Mouse (Mus musculus): Measurements from ENCODE around the gene Lyrm1. TPM values are rescaled to one million over a fixed set of nuclear protein-coding genes. Genes with fewer than 3 reads are reported as not detected.

Gene Lyrm1
- total and polyA plus RNA-seq, 3 experiments, result 4.6 to 10.9 (median 7.9) TPM

- H3K27ac ChIP-seq (ENCODE audit: insufficient read depth, low read depth), result no peak overlapping the region
- H3K9me3 ChIP-seq (replicated peaks; ENCODE audit: low read length), result no peaks in the 10 kb centered on the region
- H3K79me2 ChIP-seq (replicated peaks; ENCODE audit: control insufficient read depth, extremely low read depth, insufficient read depth, poor library complexity, severe bottlenecking), result no peaks in the 10 kb centered on the region
- dilution Hi-C loops (cut with MboI; ENCODE audit: extremely low pct_ligation_motif_present, extremely low pct_unique_long_range_greater_than_20kb, low sequenced_read_pairs), result no loop called here
- H3K9ac ChIP-seq (ENCODE audit: insufficient read depth, low read depth), result no peak overlapping the region
- H3K4me1 ChIP-seq (ENCODE audit: control insufficient read depth in 1 of 2, insufficient read depth in 2 of 2), result peaks cover 0 to 6% of the 10 kb centered on the region in 2 experiments; a peak in 1 of 4 replicates
- TF ChIP-seq HCFC1 (IDR thresholded peaks at IDR 0.05; ENCODE audit: low read depth, low read length), result no peak
- in situ Hi-C loops (cut with MboI; ENCODE audit: low pct_ligation_motif_present, low pct_unique_long_range_greater_than_20kb, low sequenced_read_pairs), result no loop called here
- H3K36me3 ChIP-seq (replicated peaks in 1 of 2; ENCODE audit: control insufficient read depth in 1 of 2, insufficient read depth in 1 of 2, low read length in 1 of 2), result peaks cover 0 to 9% of the 10 kb centered on the region in 2 experiments
- no peak for DNase-seq (ENCODE audit: extremely low read depth)
- no peaks in the 10 kb centered on the region for H3K27me3 ChIP-seq (replicated peaks)
- H3K4me3 ChIP-seq (replicated peaks in 1 of 3; ENCODE audit: low read depth in 2 of 3, low read length in 2 of 3, poor library complexity in 1 of 3), result no peak overlapping the region
- no peak overlapping the region for H3K4me2 ChIP-seq (ENCODE audit: insufficient read depth, low read depth, poor library complexity, severe bottlenecking)
Observed at GRCm38 (mm10) chr7:119881229-119881628, 14.4 kb upstream of the Lyrm1 start.

GRCm38 (mm10) chr7:119887887-119888286 is 7.8 kb upstream of the Lyrm1 start:
- in situ Hi-C loops (cut with MboI; ENCODE audit: low pct_ligation_motif_present, low pct_unique_long_range_greater_than_20kb, low sequenced_read_pairs) (no loop called here), dilution Hi-C loops (cut with MboI; ENCODE audit: extremely low pct_ligation_motif_present, extremely low pct_unique_long_range_greater_than_20kb, low sequenced_read_pairs) (no loop called here)
- DNase-seq (ENCODE audit: extremely low read depth), result no peak
- Histone ChIP-seq H3K4me1 (ENCODE audit: control insufficient read depth in 1 of 2, insufficient read depth in 2 of 2) (no peaks in the 10 kb centered on the region), H3K79me2 (replicated peaks; ENCODE audit: control insufficient read depth, extremely low read depth, insufficient read depth, poor library complexity, severe bottlenecking) (no peaks in the 10 kb centered on the region), H3K9ac (ENCODE audit: insufficient read depth, low read depth) (no peak overlapping the region), H3K9me3 (replicated peaks; ENCODE audit: low read length) (no peaks in the 10 kb centered on the region), H3K36me3 (replicated peaks in 1 of 2; ENCODE audit: control insufficient read depth in 1 of 2, insufficient read depth in 1 of 2, low read length in 1 of 2) (peaks cover 0 to 4% of the 10 kb centered on the region in 2 experiments), H3K4me3 (replicated peaks in 1 of 3; ENCODE audit: low read depth in 2 of 3, low read length in 2 of 3, poor library complexity in 1 of 3) (no peak overlapping the region), H3K27me3 (replicated peaks) (no peaks in the 10 kb centered on the region), H3K4me2 (ENCODE audit: insufficient read depth, low read depth, poor library complexity, severe bottlenecking) (no peak overlapping the region), H3K27ac (ENCODE audit: insufficient read depth, low read depth) (no peak overlapping the region)
- no peak for TF ChIP-seq KAT2A (IDR thresholded peaks at IDR 0.05; ENCODE audit: insufficient replicate concordance, low read length)
- no peak for TF ChIP-seq RCOR1 (conservative IDR thresholded peaks at IDR 0.05; ENCODE audit: low read depth, low read length)
- no peak for TF ChIP-seq POLR2AphosphoS2 (IDR thresholded peaks at IDR 0.05; ENCODE audit: low read depth, low read length)
- no peak for TF ChIP-seq JUN (IDR thresholded peaks at IDR 0.05; ENCODE audit: insufficient read depth, low read depth, low read length)
- no peak for TF ChIP-seq MAFK (IDR thresholded peaks at IDR 0.05; ENCODE audit: insufficient replicate concordance, low read length)
- TF ChIP-seq SIN3A (IDR thresholded peaks at IDR 0.05; ENCODE audit: low read length), result no peak
- no peak for TF ChIP-seq NRF1 (IDR thresholded peaks at IDR 0.05; ENCODE audit: low read depth, low read length)
- no peak for TF ChIP-seq PAX5 (IDR thresholded peaks at IDR 0.05; ENCODE audit: low read length)
- TF ChIP-seq MAX (IDR thresholded peaks at IDR 0.05; ENCODE audit: low read length), result no peak
- TF ChIP-seq NELFE (IDR thresholded peaks at IDR 0.05; ENCODE audit: low read depth, low read length), result no peak
- no peak for TF ChIP-seq HCFC1 (IDR thresholded peaks at IDR 0.05; ENCODE audit: low read depth, low read length)
- no peak for TF ChIP-seq ZC3H11A (IDR thresholded peaks at IDR 0.05; ENCODE audit: low read depth, low read length)
- no peak for TF ChIP-seq JUND (conservative IDR thresholded peaks at IDR 0.05; ENCODE audit: low read depth, low read length)
- no peak for TF ChIP-seq USF2 (conservative IDR thresholded peaks at IDR 0.05; ENCODE audit: low read depth, low read length)
- no peak for TF ChIP-seq MEF2A (IDR thresholded peaks at IDR 0.05; ENCODE audit: borderline replicate concordance, low read depth, low read length)

All from CH12.LX (cell line).